Mouse (Mus musculus) kidney, postnatal 0 days (tissue): ENCODE results near the gene Gm47959. TPM values are rescaled to one million over a fixed set of nuclear protein-coding genes. Genes with fewer than 3 reads are reported as not detected.

ENCODE experiments used
- ATAC-seq: fragments of 200-750 bp; cut with Nextera tagmentation; replicated peaks from 2 replicates; pipeline ENCODE4 v1.8.0; 2017; ENCODE audit warnings: low read depth, moderate number of reproducible peaks, moderate TSS enrichment, moderate library complexity; ENCODE audit not compliant: low FRiP score
- DNase-seq: peaks from one replicate; pipeline ENCODE4 v3.0.0-alpha.2; 2016; ENCODE audit warnings: low spot score
- H3K27ac ChIP-seq: fragments of 300-500 bp; sonication (generic); 2 replicates; pipeline ENCODE4 v1.5.1; 2014; ENCODE audit warnings: mild to moderate bottlenecking
- H3K27me3 ChIP-seq: fragments of 300-500 bp; sonication (generic); 2 replicates; pipeline ENCODE4 v1.6.1; 2014; ENCODE audit warnings: low read length, mixed read lengths; ENCODE audit not compliant: insufficient read depth
- H3K36me3 ChIP-seq: fragments of 300-500 bp; sonication (generic); 2 replicates; pipeline ENCODE4 v1.6.1; 2014; ENCODE audit warnings: low read length, mixed read lengths; ENCODE audit not compliant: insufficient read depth
- H3K4me1 ChIP-seq: fragments of 300-500 bp; sonication (generic); replicated peaks from 2 replicates; pipeline ENCODE4 v1.6.1; 2014; ENCODE audit warnings: antibody characterized with exemption, low read length, mixed read lengths; ENCODE audit not compliant: insufficient read depth
- H3K4me2 ChIP-seq: fragments of 300-500 bp; sonication (generic); 2 replicates; pipeline ENCODE4 v1.6.1; 2014; ENCODE audit warnings: mild to moderate bottlenecking, low read length, moderate library complexity, mixed read lengths
- H3K4me3 ChIP-seq: fragments of 300-500 bp; sonication (generic); replicated peaks from 2 replicates; pipeline ENCODE4 v1.5.1; 2014; ENCODE audit warnings: low read depth, low read length
- H3K9ac ChIP-seq: fragments of 300-500 bp; sonication (generic); 2 replicates; pipeline ENCODE4 v1.6.1; 2014; ENCODE audit warnings: low read depth, low read length
- H3K9me3 ChIP-seq: fragments of 300-500 bp; sonication (generic); replicated peaks from 2 replicates; pipeline ENCODE4 v1.6.1; 2016; ENCODE audit warnings: low read length, inconsistent platforms, mixed read lengths
- CTCF ChIP-seq: IDR thresholded peaks from 2 replicates; pipeline ENCODE4 v1.5.1; 2016; ENCODE audit warnings: antibody characterized with exemption, low read depth, mild to moderate bottlenecking, moderate library complexity
- WGBS: fragments of 180-500 bp; shearing (Covaris S2); extraction: QIAGEN DNeasy Blood & Tissue Kit; methylation state at CpG from one replicate; pipeline ENCODE4 v1.1.7; 2014; 5-methylcytosine and 5-hydroxymethylcytosine counted together
- polyA plus RNA-seq: library from polyadenylated mRNA; unstranded; fragments of >200 nt; fragmentation: Nextera tagmentation; extraction: Ambion mirVana; gene quantifications from 2 replicates; pipeline ENCODE4 v1.2.1, GENCODE M21; 2015

The Gm47959 gene
- polyA plus RNA-seq, 1 experiment from 2014 or later = not detected

DNA sequence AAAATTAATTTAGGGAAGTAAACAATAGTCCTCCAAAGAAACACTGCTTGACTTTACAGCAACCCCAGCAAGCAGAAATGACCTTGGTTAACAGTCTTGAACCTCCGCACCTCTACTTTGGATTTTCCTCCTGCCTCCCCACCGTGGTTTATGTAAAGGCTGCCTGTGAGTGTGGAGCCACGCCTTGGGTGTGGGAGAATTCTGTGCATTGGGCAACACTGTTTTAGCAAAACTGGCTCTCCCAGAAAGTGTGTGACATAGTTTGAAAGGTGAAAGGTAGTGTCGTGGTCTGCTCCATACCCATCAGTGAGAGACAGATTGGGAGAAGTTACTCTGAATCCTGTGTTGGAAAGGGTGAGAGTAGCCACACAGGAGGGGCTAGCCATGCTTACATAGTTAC is 38.7 kb downstream of the Gm47959 start:
- no peak for TF ChIP-seq CTCF
- H3K27me3 ChIP-seq = no peaks in the 10 kb centered on the region
- ATAC-seq (no peak), DNase-seq (no peak)
- H3K9ac ChIP-seq = no peak overlapping the region
- no peak overlapping the region for H3K27ac ChIP-seq
- H3K4me3 ChIP-seq = no peak overlapping the region
- H3K36me3 ChIP-seq = no peaks in the 10 kb centered on the region
- H3K9me3 ChIP-seq = no peaks in the 10 kb centered on the region
- 0 out of 2 replicates have a peak, but pooled peaks cover 4% of the 10 kb centered on the region for H3K4me1 ChIP-seq
- no peak overlapping the region for H3K4me2 ChIP-seq
- 81% methylated on average over 4 of the region's 4 CpGs for WGBS

DNA sequence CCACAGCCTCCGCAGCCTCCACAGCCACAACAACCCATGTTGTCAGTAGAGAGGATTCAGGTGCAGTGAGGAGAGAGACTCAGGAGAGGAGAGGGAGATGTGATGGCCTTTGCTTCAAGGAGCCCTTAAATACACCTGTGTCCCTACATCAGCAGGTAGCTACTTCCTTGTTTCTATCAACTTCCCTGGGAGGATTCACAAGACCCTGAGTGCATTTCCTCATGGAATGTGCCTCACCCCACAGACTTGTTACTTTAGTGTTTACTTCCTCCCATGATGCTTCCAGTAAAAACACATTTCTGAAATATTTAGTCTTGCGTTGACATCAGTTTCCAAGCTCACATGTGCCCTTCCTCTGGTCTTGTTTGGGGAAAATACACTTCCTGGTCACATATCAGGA is 42.0 kb downstream of the Gm47959 start, which contains the start of gene Krtap28-10:
Gene Krtap28-10, minus strand, starts transcription at position 101 of the 400 bp plus-strand sequence.
- DNase-seq (no peak), ATAC-seq (no peak)
- no peak within 1 kb of the TSS for H3K4me2 ChIP-seq
- 0 out of 2 replicates have a peak, but pooled peaks cover 4% of the 10 kb centered on the region for H3K4me1 ChIP-seq
- no peak within 1 kb of the TSS for H3K4me3 ChIP-seq
- TF ChIP-seq CTCF = no peak
- 82% methylated on average over 2 of the region's 2 CpGs for WGBS
- H3K27me3 ChIP-seq = no peaks in the 10 kb centered on the region
- no peak within 1 kb of the TSS for H3K27ac ChIP-seq
- H3K9ac ChIP-seq = no peak within 1 kb of the TSS
- no peaks in the 10 kb centered on the region for H3K36me3 ChIP-seq
- H3K9me3 ChIP-seq = no peaks in the 10 kb centered on the region

DNA sequence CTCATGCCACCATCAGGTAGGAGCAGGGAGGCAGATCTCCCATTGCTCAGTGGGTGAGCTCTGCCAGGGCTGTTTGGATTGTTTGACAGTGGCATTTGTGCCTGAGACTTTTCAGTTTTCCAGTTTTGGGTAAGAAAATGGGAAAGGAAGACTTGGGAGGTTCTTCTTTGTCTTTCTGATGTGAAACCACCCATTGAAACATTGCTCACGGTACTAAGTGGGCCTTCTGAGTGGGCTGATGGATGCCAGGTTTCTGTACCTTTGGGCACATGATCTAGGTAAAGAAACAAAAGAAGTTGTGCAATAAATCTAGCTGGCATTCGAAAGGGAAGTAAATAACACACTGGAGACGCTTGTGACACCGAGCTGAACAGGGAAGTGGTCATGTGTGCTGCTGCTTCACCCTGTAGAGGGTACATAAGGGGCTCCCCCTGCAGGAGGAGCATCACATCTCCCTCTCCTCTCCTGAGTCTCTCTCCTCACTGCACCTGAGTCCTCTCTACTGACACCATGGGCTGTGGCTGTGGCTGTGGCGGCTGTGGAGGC is 44.6 kb downstream of the Gm47959 start, which contains the start of gene Gm47969:
Gene Gm47969, plus strand, starts transcription at position 51 of the 546 bp plus-strand sequence.
- Histone ChIP-seq H3K9me3 (no peaks in the 10 kb centered on the region), H3K27me3 (no peaks in the 10 kb centered on the region), H3K4me1 (no peaks in the 10 kb centered on the region), H3K9ac (no peak within 1 kb of the TSS), H3K27ac (no peak within 1 kb of the TSS), H3K4me3 (no peak within 1 kb of the TSS), H3K36me3 (no peaks in the 10 kb centered on the region), H3K4me2 (no peak within 1 kb of the TSS)
- no peak for TF ChIP-seq CTCF
- WGBS = 72% methylated on average over 5 of the region's 5 CpGs
- ATAC-seq (no peak), DNase-seq (no peak)

Other genes with a start within 250 kb of the Gm47959 start
- 0.53 and 0.61 TPM in 2 replicates for gene Tm4sf20, start 232.1 kb upstream of the Gm47959 start, polyA plus RNA-seq
- not detected in 2 replicates for gene Gm47791, start 229.3 kb upstream of the Gm47959 start, polyA plus RNA-seq
- gene Agfg1, start 161.1 kb upstream of the Gm47959 start, polyA plus RNA-seq = 23.5 and 25.2 TPM in 2 replicates
- gene A030005L19Rik, start 87.2 kb upstream of the Gm47959 start, polyA plus RNA-seq = not detected in 2 replicates
- not detected in 2 replicates for gene A030014E15Rik, start 75.6 kb upstream of the Gm47959 start, polyA plus RNA-seq
- gene Gm6217, start 69.1 kb upstream of the Gm47959 start, polyA plus RNA-seq = not detected in 2 replicates
- gene A030003K21Rik, start 57.2 kb upstream of the Gm47959 start, polyA plus RNA-seq = not detected in 2 replicates
- gene Gm7544, start 44.5 kb upstream of the Gm47959 start, polyA plus RNA-seq = not detected in 2 replicates
- gene Gm47955, start 40.3 kb upstream of the Gm47959 start, polyA plus RNA-seq = not detected in 2 replicates
- 3.1 and 3.4 TPM in 2 replicates for gene Slc19a3, start 37.9 kb downstream of the Gm47959 start, polyA plus RNA-seq
- not detected in 2 replicates for gene Krtap28-10, start 41.9 kb downstream of the Gm47959 start, polyA plus RNA-seq
- not detected in 2 replicates for gene Gm47969, start 44.4 kb downstream of the Gm47959 start, polyA plus RNA-seq
- not detected in 2 replicates for gene A030005K14Rik, start 58.8 kb downstream of the Gm47959 start, polyA plus RNA-seq
- gene Krtap28-13, start 60.4 kb downstream of the Gm47959 start, polyA plus RNA-seq = not detected in 2 replicates
- 0.46 and 1.5 TPM in 2 replicates for gene Ccl20, start 116.2 kb downstream of the Gm47959 start, polyA plus RNA-seq
- gene Daw1, start 159.2 kb downstream of the Gm47959 start, polyA plus RNA-seq = 0.38 and 0.55 TPM in 2 replicates